Mouse (Mus musculus) mesoderm, embryonic 11.5 days (tissue): ENCODE measurements around the gene Rapgef5.

Source experiments
- DNase-seq: peaks from one replicate; pipeline ENCODE4 v3.0.0-alpha.2; 2012; ENCODE audit warnings: low read depth, low spot score

Rapgef5 gene

DNA sequence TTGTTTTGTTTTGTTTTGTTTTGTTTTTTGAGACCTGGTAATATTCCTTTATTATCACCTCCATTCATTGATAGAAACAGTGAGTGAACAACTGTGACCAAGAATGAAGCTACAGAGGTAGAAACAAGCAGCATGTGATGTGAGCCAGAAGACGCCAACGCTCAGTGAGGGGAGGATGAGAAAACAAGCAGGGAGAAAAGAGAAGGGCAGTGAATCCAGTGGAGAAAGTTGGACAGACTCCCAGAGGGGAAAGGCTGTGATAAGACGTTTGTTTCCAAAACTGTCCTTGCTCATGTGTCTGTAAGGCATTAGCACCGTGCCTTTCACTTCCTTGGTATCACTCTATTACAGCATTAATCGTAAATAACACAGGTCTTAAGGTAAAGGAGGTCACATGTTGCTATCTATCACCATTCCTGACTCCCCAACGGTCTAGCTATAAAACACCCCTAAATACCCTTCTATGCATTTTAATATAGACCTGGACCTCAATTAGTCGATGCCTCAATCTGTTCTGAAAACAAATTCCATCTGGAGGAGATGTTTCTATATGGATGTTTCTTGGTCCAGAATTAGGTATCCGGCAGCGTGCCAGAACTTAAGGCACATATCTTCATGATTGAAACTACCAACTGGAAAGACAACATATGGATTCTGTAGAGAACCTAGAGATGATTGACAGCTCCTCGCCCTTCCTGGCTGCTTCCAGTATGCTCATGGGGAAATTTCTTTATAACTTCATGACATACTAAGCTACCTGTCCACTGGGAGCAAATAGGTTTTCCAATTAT is 153.5 kb downstream of the Rapgef5 start:
- no peak for DNase-seq

GRCm38 (mm10) chr12:117673188-117673587 is 156.9 kb downstream of the Rapgef5 start:
- no peak for DNase-seq

- DNase-seq: no peak
Measured at GRCm38 (mm10) chr12:117674511-117674910, 158.2 kb downstream of the Rapgef5 start.

DNA sequence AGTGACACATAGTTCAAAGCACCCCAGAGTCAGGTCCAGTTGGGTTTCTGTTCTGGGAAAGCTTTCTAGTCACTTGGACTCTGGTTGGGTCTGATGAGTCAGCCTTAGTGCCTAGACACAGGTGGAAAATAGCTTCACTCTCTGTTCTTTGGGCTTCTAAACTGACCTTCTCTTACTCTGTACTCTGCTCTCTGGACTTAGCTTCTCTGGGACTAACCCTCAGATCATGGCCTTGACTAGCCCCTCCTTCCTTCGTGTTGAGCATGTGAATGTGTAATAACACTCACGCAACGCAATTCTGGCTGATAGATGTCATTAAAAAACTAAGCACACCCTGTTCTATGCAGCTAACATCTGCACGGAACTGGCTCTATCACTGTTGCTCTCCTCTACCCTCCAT is 160.0 kb downstream of the Rapgef5 start:
- DNase-seq: no peak

GRCm38 (mm10) chr12:117678916-117679315 is 162.6 kb downstream of the Rapgef5 start:
- DNase-seq: no peak

DNA sequence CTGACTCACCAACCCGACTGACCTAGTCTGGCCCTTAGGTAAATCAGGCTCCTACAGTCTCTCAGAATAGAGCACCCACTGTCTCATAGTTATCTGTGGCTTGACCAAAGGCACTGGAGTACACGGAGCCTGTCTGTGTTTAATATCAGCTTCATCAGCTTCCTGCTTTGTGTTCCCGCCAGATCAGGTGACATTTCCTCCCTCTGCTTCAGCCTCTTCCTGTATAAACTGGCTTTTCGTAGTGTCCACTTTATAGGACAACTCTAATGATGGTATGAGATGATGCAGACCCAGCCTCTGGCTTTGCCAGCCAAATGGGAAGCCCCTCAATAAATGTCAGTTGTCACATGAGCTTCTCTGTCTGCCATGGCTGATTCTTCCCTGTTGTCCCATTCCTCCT is 163.5 kb downstream of the Rapgef5 start:
- no peak for DNase-seq

- no peak for DNase-seq
Measured at GRCm38 (mm10) chr12:117681273-117681672, 165.0 kb downstream of the Rapgef5 start.

- no peak for DNase-seq
Measured at GRCm38 (mm10) chr12:117683377-117683776, 167.1 kb downstream of the Rapgef5 start.

GRCm38 (mm10) chr12:117683984-117684383 is 167.7 kb downstream of the Rapgef5 start:
- DNase-seq: no peak

- no peak for DNase-seq
Measured at GRCm38 (mm10) chr12:117684788-117685187, 168.5 kb downstream of the Rapgef5 start.

DNA sequence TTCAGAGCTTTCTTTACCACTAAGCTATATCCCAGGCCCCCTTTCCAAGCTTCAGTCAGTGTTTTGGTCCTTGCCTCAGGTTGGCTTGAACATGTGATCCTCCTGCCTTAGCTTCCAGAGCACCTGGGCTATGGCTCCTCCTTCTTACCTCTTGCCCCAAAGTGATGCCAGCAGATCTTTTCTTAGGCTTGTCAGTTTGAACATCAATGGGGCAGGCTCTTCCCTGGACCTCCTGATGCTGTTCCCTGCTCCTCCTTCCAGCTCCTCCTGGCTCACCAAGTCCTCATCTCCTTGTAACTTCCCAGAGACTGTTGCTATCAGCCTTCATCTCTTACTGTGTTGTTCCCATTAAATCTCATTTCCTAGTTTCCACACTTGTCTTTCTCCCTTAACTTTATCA is 169.1 kb downstream of the Rapgef5 start:
- DNase-seq: no peak

GRCm38 (mm10) chr12:117686732-117687131 is 170.5 kb downstream of the Rapgef5 start:
- DNase-seq: no peak

DNA sequence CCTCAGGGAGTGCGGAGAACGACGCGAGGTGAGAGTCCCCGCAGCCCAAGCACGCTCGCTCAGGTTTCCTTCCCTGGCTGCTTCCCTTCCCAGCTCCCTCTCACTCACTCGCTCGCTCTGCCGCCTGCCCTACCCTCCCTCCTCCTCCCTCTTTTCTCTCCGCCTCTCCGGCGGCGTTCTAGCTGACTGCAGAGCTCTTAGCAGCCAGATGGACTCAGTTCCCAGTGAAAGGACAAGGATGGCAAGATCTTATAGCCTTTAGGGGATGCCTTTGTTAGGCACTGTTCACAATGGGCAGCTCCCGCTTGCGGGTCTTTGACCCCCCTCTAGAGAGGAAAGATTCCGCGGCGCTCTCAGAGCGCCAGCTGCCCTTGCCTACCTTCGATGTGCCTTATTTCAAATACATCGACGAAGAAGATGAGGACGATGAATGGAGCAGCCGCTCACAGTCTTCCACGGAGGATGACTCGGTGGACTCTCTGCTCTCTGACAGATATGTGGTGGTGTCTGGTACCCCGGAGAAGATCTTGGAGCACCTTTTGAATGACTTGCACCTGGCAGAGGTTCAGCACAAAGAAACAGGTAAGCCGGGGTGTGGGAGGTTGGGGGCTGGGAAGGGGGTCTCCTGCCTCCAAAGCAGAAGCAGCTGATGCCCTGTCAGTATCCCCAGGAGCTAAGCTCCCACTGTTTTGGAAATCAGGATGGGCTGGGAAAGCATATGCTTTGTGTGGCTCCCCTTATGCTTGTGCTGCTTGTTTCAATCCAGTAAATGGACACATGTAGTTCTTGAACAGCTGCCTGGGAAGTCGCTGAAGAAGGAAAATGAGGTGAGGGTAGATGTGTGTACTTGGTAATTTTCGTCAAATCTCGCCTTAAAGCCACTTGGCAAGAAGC is 172.6 kb downstream of the Rapgef5 start:
- DNase-seq: peak; percentile 77

- no peak for DNase-seq
Measured at GRCm38 (mm10) chr12:117691336-117691735, 175.1 kb downstream of the Rapgef5 start.

DNA sequence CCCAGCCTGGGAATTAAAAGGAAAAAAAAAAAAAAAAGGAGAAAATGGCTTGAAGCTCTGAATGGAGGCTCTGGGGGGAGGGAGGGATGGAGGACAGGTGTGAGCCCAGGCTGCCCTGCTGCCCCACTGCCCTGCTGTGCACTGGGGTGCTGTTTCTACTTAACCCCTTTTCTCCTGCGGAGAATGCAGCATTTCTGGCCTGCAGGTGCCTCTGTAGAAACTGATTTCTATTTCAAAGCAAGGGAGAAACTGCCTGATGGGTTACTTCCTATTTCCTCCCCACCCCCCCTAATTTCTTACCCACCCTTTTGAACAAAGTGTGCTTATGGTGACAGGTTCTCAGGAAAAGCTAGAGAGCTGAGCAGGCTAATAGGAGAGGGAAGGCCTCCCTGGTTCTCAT is 176.5 kb downstream of the Rapgef5 start:
- DNase-seq: no peak

DNA sequence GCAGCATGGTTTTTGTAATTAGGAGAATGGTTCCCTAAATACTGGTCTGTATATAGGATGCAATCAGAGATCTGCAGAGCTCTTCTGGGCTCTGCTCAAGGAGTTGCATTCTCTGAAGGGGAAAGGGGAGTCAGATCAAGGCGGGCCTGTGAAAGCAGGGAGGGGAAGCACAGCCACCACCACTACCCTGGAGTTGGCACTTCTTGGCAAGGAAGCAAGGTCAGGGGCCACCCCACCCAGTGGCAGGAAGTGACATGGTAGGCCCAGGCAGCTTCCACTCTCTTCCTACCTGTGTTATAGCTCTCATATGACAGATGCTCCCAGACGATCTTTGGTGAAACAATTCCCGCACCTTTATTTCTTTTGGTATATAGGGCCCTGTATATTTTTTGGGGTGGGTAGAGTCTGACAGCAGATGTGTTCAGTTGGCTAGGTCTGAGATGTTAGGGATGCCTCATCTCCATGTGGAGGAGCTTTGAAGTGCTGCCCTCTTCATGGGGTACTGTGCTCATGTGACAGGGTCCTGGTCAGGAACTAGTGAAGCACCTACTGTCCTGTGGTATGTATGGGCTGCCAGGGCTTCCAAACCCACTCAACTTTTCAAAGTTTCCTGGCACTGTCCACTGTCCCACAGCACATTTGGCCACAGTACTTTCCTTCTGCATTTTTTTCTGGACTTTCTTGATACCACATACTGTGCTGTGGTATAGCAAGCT is 183.8 kb downstream of the Rapgef5 start:
- DNase-seq: no peak

DNA sequence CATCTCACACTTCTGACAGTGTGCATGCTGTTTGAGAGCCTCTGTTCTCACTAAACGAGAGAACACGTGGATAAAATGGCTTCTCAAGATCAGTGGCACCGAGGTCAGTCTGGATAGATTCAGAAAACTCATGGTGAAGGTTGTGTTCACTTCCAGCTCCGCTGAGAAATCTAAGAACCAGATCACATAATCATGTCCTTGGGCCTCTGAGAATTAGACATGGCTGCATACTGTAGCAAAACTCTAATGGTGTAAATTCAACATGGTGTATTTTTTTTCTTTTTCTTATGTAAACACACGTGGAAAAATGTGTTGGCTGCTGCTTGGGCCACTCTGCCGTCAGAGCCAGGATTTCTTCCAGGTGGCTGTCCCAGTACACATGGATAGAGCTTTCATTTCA is 184.6 kb downstream of the Rapgef5 start:
- DNase-seq: no peak

DNA sequence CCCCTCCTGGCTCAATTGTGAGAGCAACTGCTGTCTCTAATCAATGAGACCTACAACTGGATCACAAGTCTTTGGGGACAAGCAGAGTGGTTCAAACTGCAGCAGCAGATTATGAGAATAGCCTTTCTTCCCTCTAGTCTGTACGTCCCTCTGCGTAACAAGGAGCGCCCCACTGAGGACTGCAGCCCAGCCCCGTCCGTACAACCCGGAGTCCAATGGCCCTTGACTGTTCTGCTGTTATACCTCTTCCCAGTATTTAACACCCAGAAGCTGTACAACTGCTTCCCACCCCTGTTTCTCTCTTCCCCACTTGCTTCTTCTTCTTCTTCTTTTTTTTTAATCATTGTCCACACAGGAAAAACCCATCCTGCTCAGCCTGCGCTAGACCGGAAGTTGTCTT is 186.0 kb downstream of the Rapgef5 start:
- no peak for DNase-seq

DNA sequence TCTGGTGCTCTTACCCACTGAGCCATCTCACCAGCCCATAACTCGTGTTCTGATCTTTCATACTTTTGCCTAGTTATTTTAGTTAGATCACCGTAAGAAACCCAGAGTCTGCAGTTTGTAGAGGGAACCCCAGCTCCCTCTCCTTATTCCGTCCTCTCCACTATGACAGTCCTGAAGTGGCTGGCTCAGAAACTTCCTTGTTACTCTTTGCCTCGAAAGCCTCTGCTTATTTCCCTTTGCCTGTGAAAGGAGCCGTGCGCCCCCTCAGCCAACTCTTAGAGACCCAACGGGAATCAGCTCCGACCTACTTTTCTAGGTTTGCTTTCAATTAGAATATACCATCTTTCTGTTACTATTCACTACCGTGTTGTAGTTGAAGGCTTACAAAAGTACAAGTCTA is 186.6 kb downstream of the Rapgef5 start:
- DNase-seq: no peak

DNA sequence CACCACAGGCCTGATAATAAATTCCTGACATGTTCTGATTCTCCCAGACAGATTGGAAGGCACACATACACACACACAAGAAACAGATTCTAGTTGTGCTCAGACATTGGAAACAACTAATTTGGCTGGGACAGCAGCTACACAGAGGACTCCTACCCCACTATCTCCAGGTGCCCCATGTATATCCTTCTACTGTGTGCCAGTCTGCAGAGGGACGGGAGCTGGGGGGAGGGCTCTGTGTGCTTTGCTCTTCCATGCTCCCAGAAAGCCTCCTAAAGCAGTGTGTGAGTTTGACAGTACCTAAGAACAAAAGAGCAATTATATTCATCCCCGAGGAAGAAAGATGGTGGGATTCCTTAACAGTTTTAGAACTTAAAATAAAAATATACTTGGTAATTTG is 187.1 kb downstream of the Rapgef5 start:
- no peak for DNase-seq

GRCm38 (mm10) chr12:117705308-117705707 is 189.0 kb downstream of the Rapgef5 start:
- no peak for DNase-seq

GRCm38 (mm10) chr12:117709280-117709679 is 193.0 kb downstream of the Rapgef5 start:
- no peak for DNase-seq
